Mouse (Mus musculus): ENCODE measurements around the gene Ska2. TPM values are rescaled to one million over a fixed set of nuclear protein-coding genes. Genes with fewer than 3 reads are reported as not detected.

Ska2 gene
- polyA plus RNA-seq (2014; fragmentation: Illumina TruSeq; extraction: RNeasy Lipid Tissue Mini Kit (QIAGEN cat#74804); ENCODE audit: low read depth, low replicate concordance): 29.5 TPM

DNA sequence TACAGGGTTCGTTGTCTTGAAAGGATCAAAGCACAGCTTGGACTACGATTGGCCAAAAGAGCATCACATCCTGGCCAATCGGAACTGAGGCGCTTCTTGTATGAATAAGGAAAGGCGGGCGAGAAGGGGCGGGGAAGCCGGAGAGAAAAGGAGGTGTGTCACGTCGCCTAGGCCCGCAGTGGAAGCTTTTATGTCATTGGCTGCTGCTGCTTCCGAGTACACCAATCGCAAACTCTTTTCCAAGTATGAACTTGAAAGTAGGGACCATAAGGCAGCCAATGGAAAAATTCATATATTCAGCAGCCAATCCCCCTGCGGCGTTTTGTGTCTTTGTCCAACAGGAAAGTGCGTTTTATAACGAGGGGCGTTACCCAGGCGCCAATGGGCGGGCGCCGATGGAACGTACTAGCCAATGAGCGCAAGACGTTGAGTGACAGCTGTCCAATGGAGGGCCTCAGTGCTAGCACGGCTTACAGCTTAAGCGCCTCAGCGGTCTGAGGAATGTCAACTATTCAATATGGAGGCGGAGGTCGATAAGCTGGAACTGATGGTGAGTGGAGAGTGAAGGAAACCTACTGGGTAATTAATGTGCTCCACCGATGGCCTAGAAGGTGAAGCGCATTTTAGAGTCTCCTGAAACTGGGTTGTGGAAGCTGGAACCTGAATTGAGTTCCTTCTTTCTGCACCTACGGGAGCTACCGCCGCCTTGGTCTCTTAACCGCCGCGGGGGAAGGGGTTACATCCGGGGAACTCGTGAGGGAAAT is at the start of gene Ska2:
Ska2 (plus strand) TSS at position 480 of the 764 bp plus-strand sequence.

DNA sequence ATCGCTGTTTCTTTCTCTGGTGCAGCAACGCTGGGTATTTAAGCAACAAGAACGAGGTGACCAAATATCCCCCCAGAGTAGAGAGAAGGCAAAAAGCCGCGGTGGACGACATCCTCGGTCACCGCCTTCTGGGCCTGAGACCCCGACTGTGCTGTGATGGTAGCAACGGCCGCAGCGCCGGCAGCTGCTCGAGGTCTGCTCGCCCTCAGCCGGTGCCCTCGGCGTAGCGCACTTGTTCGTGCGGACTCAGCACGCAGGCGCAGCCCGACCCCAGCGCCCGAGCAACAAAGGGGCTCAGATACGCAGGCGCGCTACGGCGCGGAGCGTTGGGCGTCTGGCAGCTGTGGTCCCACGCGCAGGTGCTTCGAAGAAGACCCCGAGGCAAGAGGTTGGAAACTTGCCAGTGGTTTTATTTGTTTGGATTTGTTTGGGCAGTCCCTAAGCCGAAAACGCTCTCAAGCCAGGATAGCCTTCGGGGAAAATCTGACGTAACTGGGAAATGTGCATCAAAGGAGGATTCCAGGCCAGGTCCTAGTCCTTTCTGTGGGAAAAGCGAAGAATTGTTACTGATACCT is 35.1 kb upstream of the Ska2 start, which contains the start of gene Gdpd1:
Gdpd1 (minus strand) TSS at position 197 of the 575 bp plus-strand sequence.

DNA sequence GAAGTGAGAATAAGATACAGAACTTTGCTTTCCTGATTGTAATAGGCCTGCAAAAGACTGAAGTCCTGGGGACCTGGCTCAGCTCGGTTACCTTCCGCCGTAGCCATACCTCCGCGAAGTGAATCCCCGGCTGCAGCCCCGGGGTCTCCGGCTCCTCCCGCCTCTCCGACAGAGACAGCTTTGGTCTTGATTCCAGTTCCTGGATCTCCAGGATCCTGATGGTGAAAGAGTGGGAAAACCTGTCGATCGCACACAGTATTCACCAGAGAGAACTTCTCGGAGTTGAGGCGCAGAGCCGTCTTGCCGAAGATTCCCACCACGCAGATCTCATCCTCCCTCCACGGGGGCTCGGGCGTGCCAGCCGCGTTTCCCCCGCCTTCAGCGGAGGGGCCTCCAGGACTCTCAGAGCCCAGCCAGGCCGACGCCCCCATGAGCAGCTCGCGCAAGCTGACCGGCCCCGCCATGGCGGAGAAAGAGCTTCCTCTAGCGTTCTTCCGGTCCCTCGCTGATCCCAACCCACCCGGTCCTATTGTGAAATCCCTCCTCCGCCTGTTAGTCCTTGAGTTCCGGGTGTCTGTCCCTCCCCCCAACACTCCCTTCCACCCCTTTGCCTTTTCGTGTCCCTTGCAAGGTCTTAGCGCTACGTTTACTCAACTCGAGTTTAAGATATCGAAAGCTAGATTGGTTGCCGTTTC is 22.6 kb upstream of the Ska2 start, which contains the start of gene Smg8:
Smg8 (minus strand) TSS at position 485 of the 695 bp plus-strand sequence.

DNA sequence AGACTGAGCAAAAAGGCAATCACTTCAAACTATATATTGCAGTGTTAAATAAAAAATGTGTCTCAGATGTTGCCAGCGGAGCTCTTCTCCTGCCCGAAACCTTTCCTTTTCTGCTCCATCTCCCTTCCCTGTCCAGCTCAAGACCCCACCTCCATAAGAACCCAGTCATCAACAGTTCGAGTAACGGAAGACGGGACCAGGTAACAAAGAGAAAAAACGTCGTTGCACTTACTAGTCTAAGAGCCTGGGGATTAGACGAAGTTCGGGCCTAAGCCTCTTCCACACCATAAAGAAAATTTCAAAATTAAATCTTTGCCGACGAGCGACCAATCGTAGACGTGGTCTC is 652 bp upstream of the Ska2 start, which contains the start of gene Prr11:
Prr11 (minus strand) TSS at position 300 of the 346 bp plus-strand sequence.

DNA sequence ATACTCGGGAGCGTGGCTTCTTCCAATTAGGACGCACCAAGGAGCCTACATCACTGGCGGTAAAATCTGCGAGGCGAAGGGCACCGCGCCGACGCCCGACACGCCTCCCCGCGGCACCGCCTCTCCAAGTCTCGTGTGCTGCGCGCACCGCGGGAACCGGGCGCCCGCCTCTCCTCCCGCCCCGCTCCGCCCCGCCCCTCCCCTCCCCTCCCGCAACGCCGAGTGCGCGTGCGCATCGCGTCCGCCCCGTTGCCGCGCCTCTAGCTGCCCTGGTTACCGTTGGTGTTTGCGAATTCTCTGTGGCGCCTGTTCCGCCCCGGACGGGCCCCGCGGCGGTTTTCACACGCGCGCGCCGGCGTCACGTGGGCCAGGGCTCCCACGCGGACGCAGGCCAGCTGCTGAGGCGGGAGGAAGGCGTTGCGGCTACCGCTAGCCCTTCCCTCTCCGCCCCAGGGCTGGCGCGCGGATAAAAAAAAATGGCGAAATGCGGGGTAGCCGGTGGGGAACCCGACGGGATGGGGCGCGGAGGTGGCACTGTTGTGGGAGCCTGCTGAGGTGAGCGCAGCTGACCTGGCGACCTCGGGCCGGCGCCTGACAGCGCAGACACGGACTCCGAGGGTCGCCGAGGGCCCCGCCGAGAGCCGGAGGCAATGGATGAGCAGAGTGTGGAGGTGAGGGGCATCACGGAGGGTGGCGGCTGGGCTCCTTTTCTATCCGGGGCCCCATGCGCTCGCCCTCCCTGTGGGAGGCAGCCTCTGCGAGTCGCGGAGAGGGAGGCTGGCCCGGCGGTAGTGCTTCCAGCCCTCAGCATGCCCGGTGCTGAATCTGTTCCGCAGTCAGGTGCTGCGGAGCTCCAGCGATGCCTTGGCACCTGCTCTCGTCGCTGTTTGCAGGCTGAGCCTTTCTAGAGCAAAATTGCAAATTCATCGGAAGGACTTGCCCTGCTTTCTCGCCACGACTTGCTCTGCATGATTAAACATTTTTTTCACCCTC is 18.1 kb downstream of the Ska2 start, which contains the start of gene Trim37:
Trim37 (plus strand) TSS at position 254 of the 993 bp plus-strand sequence.

Other genes with a start within 250 kb of the Ska2 start
- gene Ypel2, start 115.5 kb upstream of the Ska2 start, polyA plus RNA-seq (2014; fragmentation: Illumina TruSeq; extraction: RNeasy Lipid Tissue Mini Kit (QIAGEN cat#74804); ENCODE audit: low read depth, low replicate concordance): 3.5 TPM
- gene Gdpd1, start 35.2 kb upstream of the Ska2 start, polyA plus RNA-seq (2014; fragmentation: Illumina TruSeq; extraction: RNeasy Lipid Tissue Mini Kit (QIAGEN cat#74804); ENCODE audit: low read depth, low replicate concordance): 149 TPM
- gene Smg8, start 22.5 kb upstream of the Ska2 start, polyA plus RNA-seq (2014; fragmentation: Illumina TruSeq; extraction: RNeasy Lipid Tissue Mini Kit (QIAGEN cat#74804); ENCODE audit: low read depth, low replicate concordance): 9.5 TPM
- 23.7 TPM for gene Prr11, start 526 bp upstream of the Ska2 start, polyA plus RNA-seq (2014; fragmentation: Illumina TruSeq; extraction: RNeasy Lipid Tissue Mini Kit (QIAGEN cat#74804); ENCODE audit: low read depth, low replicate concordance)
- gene Trim37, start 17.8 kb downstream of the Ska2 start, polyA plus RNA-seq (2014; fragmentation: Illumina TruSeq; extraction: RNeasy Lipid Tissue Mini Kit (QIAGEN cat#74804); ENCODE audit: low read depth, low replicate concordance): 624 TPM
- gene Ppm1e, start 249.8 kb downstream of the Ska2 start, polyA plus RNA-seq (2014; fragmentation: Illumina TruSeq; extraction: RNeasy Lipid Tissue Mini Kit (QIAGEN cat#74804); ENCODE audit: low read depth, low replicate concordance): 6.1 TPM

All from testis, adult 10 weeks (tissue).